Comparison of ENCODE assay signal across 22 mouse cellular contexts in the genomic region with DNA sequence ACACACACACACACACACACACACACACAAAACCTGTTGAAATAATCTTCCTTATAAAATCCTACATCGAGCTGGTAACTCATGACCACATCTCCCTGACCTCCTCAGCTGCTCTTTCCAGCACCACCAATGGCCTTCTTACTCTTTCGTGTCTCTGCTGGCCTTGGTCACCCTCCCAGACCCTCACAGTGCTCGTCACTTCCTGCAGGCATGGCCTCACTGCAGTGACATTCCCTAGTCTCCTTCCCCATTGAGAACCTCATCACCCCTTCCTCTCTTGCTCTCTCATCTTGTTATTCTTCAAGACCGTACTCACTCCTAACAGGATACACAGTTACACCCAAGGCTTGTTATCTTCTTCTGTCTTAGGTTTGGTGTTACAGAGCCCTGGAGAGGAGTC.
"Had no signal": no experiment of that assay in that cellular context is flagged by ENCODE, and none has a peak within 500 bp of the region (broad histone marks: within the 10 kb centered on the region; RNA-seq: fewer than 3 reads in every experiment).

No protein-coding gene starts in this region.

- DNase-seq: lung, adult 2 months; lung, postnatal 14 days; midbrain, embryonic 14.5 days; retina, postnatal 1 day; right cerebral cortex, adult 18-20 months; right cerebral cortex, postnatal 25 days; right cerebral cortex, postnatal 4 days; spleen, adult 18-20 months; thymus, adult 2 months; thymus, postnatal 25 days; thymus, postnatal 4 days had no signal

- H3K4me3 ChIP-seq: lung, embryonic 15.5 days; midbrain, embryonic 10.5 days; myocyte; neural tube, embryonic 13.5 days; neural tube, embryonic 15.5 days; stomach, embryonic 15.5 days had no signal

- H3K27ac ChIP-seq: liver, embryonic 14.5 days; lung, embryonic 15.5 days; macrophage; midbrain, embryonic 10.5 days; neural tube, embryonic 13.5 days; neural tube, embryonic 15.5 days; stomach, embryonic 15.5 days; stomach, postnatal 0 days had no signal

- H3K27me3 ChIP-seq: lung, embryonic 15.5 days; neural tube, embryonic 13.5 days; neural tube, embryonic 15.5 days; stomach, embryonic 15.5 days had no signal

- ATAC-seq: lung, postnatal 0 days; midbrain, embryonic 16.5 days had no signal

- H3K36me3 ChIP-seq: lung, embryonic 15.5 days; midbrain, embryonic 10.5 days; neural tube, embryonic 13.5 days; neural tube, embryonic 15.5 days; stomach, embryonic 15.5 days had no signal

- H3K4me1 ChIP-seq: neural tube, embryonic 13.5 days had no signal

- H3K9me3 ChIP-seq: lung, embryonic 15.5 days; midbrain, embryonic 10.5 days; neural tube, embryonic 13.5 days; neural tube, embryonic 15.5 days; stomach, embryonic 15.5 days had no signal

- H3K9ac ChIP-seq: liver, embryonic 14.5 days; lung, embryonic 15.5 days; neural tube, embryonic 13.5 days; neural tube, embryonic 15.5 days; stomach, embryonic 15.5 days had no signal

- H3K4me2 ChIP-seq: lung, embryonic 15.5 days; neural tube, embryonic 13.5 days; neural tube, embryonic 15.5 days; stomach, embryonic 15.5 days had no signal
